Mouse (Mus musculus): ENCODE measurements around the gene Gm4871.

- no peak for TF ChIP-seq CTCF (IDR thresholded peaks at IDR 0.05; ENCODE audit: control insufficient read depth, insufficient read depth, low read length)
- no peak for TF ChIP-seq POLR2A (IDR thresholded peaks at IDR 0.05; ENCODE audit: borderline replicate concordance, control insufficient read depth, low read depth, low read length)
Observed at GRCm38 (mm10) chr5:145064765-145065340, 32.3 kb upstream of the Gm4871 start.

All from bone marrow, adult 2 months (tissue).